Mouse (Mus musculus) intestine, embryonic 16.5 days (tissue): ENCODE measurements around the gene Tff2. TPM values are rescaled to one million over a fixed set of nuclear protein-coding genes. Genes with fewer than 3 reads are reported as not detected.

ENCODE experiments used
- ATAC-seq: fragments of 200-750 bp; cut with Nextera tagmentation; 2 replicates; pipeline ENCODE4 v1.8.0; 2017; ENCODE audit warnings: moderate TSS enrichment, moderate library complexity
- H3K27ac ChIP-seq: fragments of 300-500 bp; sonication (generic); 2 replicates; pipeline ENCODE4 v1.5.1; 2014; ENCODE audit warnings: mild to moderate bottlenecking, low read length
- H3K27me3 ChIP-seq: fragments of 300-500 bp; sonication (generic); replicated peaks from 2 replicates; pipeline ENCODE4 v1.6.1; 2014; ENCODE audit warnings: low read length, control low read depth, mixed read lengths; ENCODE audit not compliant: control insufficient read depth, insufficient read depth
- H3K36me3 ChIP-seq: fragments of 300-500 bp; sonication (generic); 2 replicates; pipeline ENCODE4 v1.6.1; 2014; ENCODE audit warnings: low read length, control low read depth; ENCODE audit not compliant: control insufficient read depth, insufficient read depth
- H3K4me1 ChIP-seq: fragments of 300-500 bp; sonication (generic); 2 replicates; pipeline ENCODE4 v1.6.1; 2014; ENCODE audit warnings: low read length, control low read depth, mixed read lengths; ENCODE audit not compliant: control insufficient read depth, insufficient read depth
- H3K4me2 ChIP-seq: fragments of 300-500 bp; sonication (generic); 2 replicates; pipeline ENCODE4 v1.6.1; 2014; ENCODE audit warnings: low read depth, low read length, control low read depth
- H3K4me3 ChIP-seq: fragments of 300-500 bp; sonication (generic); 2 replicates; pipeline ENCODE4 v1.5.1; 2014; ENCODE audit warnings: mild to moderate bottlenecking, low read length
- H3K9ac ChIP-seq: fragments of 300-500 bp; sonication (generic); 2 replicates; pipeline ENCODE4 v1.6.1; 2014; ENCODE audit warnings: low read depth, low read length
- H3K9me3 ChIP-seq: fragments of 300-500 bp; sonication (generic); 2 replicates; pipeline ENCODE4 v1.6.1; 2016; ENCODE audit warnings: low read length, control low read depth; ENCODE audit not compliant: control insufficient read depth
- WGBS: fragments of 180-500 bp; shearing (Covaris S2); extraction: QIAGEN DNeasy Blood & Tissue Kit; methylation state at CpG from one replicate; pipeline ENCODE4 v1.1.7; 2014; 5-methylcytosine and 5-hydroxymethylcytosine counted together
- polyA plus RNA-seq: library from polyadenylated mRNA; unstranded; fragments of >200 nt; fragmentation: Nextera tagmentation; extraction: Ambion mirVana; gene quantifications from 2 replicates; pipeline ENCODE4 v1.2.1, GENCODE M21; 2015

The Tff2 gene
- polyA plus RNA-seq, 1 experiment from 2014 or later: 5.2 TPM

GRCm38 (mm10) chr17:31128708-31129318 lies 15.3 kb downstream of the Tff2 start:
- H3K36me3 ChIP-seq: no peaks in the 10 kb centered on the region
- no peak overlapping the region for H3K27ac ChIP-seq
- H3K4me2 ChIP-seq: no peak overlapping the region
- no peaks in the 10 kb centered on the region for H3K9me3 ChIP-seq
- ATAC-seq: no peak
- WGBS: 76% methylated on average over 9 of the region's 9 CpGs
- H3K4me3 ChIP-seq: peak overlapping the region; percentile 19; the same call in 1 of the 2 replicates
- H3K9ac ChIP-seq: 0 out of 2 replicates have a peak overlapping the region, but pooled peaks have one; percentile 14
- peaks cover 10% of the 10 kb centered on the region for H3K4me1 ChIP-seq
- no peaks in the 10 kb centered on the region for H3K27me3 ChIP-seq

DNA sequence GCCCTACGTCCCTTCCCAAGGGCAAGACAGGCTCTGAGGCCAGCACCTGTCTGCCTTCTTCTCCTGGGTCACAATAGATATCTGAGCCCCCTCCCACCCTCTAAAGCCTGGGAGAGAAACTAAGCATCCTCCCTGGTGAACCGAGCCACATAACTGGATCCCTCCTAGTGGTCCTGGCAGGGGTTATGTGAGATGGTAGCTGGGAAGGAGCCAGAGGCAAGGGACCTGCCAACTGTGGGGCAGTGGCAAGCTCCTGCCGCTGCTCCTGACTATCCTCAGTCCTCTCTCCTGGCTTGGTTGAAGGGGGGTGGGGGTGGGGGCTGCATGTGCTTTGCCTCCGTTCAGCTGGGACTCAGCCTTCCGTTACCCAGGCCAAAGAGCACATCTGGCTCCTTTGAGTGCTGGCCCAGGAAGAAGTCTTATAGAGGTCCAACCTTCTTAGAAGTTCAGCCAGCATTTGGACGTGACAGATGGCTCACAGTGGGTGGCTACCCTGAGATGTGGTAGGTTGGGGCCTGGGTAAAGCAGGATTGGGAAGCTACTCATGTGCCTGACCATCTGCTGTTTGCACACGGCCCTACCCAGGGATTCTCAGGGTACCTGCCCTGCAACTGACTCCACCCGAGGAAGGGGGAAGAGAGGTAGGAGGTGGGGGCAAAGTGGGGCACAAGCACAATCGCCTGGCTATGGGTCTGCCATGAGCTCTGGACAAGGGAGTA lies 18.4 kb downstream of the Tff2 start:
- Histone ChIP-seq H3K9me3 (no peaks in the 10 kb centered on the region; the same call in 1 of the 2 replicates), H3K4me1 (peaks cover 8% of the 10 kb centered on the region), H3K27me3 (no peaks in the 10 kb centered on the region), H3K4me2 (no peak overlapping the region), H3K36me3 (no peaks in the 10 kb centered on the region), H3K4me3 (no peak overlapping the region), H3K9ac (no peak overlapping the region), H3K27ac (no peak overlapping the region)
- ATAC-seq: no peak; the same call in 1 of the 2 replicates
- 51% methylated on average over 9 of the region's 9 CpGs for WGBS

GRCm38 (mm10) chr17:31121975-31122374 lies 22.1 kb downstream of the Tff2 start:
- no peak overlapping the region for H3K4me2 ChIP-seq
- WGBS: 10% methylated on average over 8 of the region's 8 CpGs
- no peak overlapping the region for H3K9ac ChIP-seq
- ATAC-seq: no peak
- no peak overlapping the region for H3K4me3 ChIP-seq
- H3K9me3 ChIP-seq: no peaks in the 10 kb centered on the region; the same call in 1 of the 2 replicates
- no peaks in the 10 kb centered on the region for H3K36me3 ChIP-seq
- H3K27ac ChIP-seq: no peak overlapping the region
- no peaks in the 10 kb centered on the region for H3K4me1 ChIP-seq
- no peaks in the 10 kb centered on the region for H3K27me3 ChIP-seq

DNA sequence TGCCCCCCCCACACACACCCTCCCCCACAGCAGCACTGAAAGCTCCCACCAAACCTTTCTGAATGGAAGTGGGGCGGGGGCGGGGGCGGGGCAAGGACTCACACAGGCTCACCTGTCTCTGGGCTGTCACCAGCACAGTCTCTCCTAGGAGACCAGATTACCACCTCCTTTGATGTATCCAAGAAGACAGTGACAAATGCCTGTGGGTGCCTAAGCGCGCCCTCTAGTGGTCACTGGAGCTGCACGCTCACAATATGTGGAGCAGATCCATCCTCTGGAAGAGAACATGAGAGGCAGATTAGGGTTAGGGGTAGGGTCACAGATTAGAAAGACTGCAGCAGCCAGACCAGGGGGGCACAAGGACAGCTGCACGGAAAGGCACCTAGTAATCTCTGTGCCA lies 24.7 kb downstream of the Tff2 start:
- ATAC-seq: peak; percentile 55; the same call in 1 of the 2 replicates
- no peak overlapping the region for H3K9ac ChIP-seq
- WGBS: 4% methylated on average over 7 of the region's 7 CpGs

GRCm38 (mm10) chr17:31117946-31118345 lies 26.1 kb downstream of the Tff2 start:
- no peak for ATAC-seq
- 87% methylated on average over 5 of the region's 5 CpGs for whole genome bisulfite sequencing
- Histone ChIP-seq H3K36me3 (no peaks in the 10 kb centered on the region), H3K4me3 (no peak overlapping the region), H3K9me3 (no peaks in the 10 kb centered on the region; the same call in 1 of the 2 replicates), H3K4me1 (no peaks in the 10 kb centered on the region), H3K4me2 (no peak overlapping the region), H3K9ac (no peak overlapping the region), H3K27me3 (no peaks in the 10 kb centered on the region), H3K27ac (no peak overlapping the region)

More for the DNA sequence above, 24.7 kb downstream of the Tff2 start:
- no peak overlapping the region for H3K4me2 ChIP-seq
- no peak overlapping the region for H3K27ac ChIP-seq
- H3K27me3 ChIP-seq: no peaks in the 10 kb centered on the region
- H3K9me3 ChIP-seq: no peaks in the 10 kb centered on the region; the same call in 1 of the 2 replicates
- H3K36me3 ChIP-seq: no peaks in the 10 kb centered on the region
- H3K4me1 ChIP-seq: no peaks in the 10 kb centered on the region
- H3K4me3 ChIP-seq: no peak overlapping the region

- Histone ChIP-seq H3K4me2 (no peak overlapping the region), H3K36me3 (no peaks in the 10 kb centered on the region), H3K9me3 (no peaks in the 10 kb centered on the region), H3K27ac (no peak overlapping the region), H3K4me3 (no peak overlapping the region), H3K4me1 (no peaks in the 10 kb centered on the region), H3K27me3 (no peaks in the 10 kb centered on the region), H3K9ac (no peak overlapping the region)
- 45% methylated on average over 6 of the region's 6 CpGs for WGBS
- ATAC-seq: no peak
Observed at GRCm38 (mm10) chr17:31116063-31116462, 28.0 kb downstream of the Tff2 start.

DNA sequence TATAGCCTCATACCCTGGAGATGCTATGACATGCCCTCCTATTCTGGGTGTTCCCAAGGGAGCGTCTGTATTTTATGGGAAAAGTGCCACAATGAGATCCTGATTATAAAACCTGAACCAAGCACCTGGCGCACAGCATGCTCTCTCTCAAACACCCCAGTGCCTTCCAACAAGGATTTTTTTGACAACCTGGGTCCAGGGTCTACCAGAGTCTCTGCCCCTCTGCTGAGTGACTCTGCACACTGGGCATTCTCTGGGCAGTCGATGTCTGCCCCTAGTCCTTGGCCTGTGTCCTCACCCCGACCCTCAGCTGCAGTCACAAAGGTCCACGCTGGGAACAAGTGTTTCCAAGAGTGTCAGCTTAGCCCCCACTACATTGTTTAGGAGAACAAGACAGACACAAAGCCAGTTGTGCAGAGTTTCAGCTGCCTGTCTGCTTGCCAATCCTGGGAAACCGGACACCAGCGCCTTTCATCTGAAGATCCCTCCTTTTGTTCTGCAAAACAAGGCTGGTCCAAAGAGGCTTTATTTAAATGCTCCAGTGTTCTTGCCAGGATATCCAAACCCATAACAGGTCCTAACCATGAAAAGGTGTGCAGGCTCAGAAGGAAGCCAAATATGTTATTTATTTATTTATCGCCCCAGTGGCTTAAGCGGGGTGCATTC lies 30.8 kb downstream of the Tff2 start:
- no peaks in the 10 kb centered on the region for H3K36me3 ChIP-seq
- no peak overlapping the region for H3K9ac ChIP-seq
- no peak overlapping the region for H3K4me3 ChIP-seq
- H3K9me3 ChIP-seq: no peaks in the 10 kb centered on the region
- H3K27ac ChIP-seq: no peak overlapping the region
- H3K27me3 ChIP-seq: no peaks in the 10 kb centered on the region
- ATAC-seq: no peak
- no peak overlapping the region for H3K4me2 ChIP-seq
- 65% methylated on average over 9 of the region's 9 CpGs for WGBS
- H3K4me1 ChIP-seq: no peaks in the 10 kb centered on the region

GRCm38 (mm10) chr17:31108388-31108787 lies 35.7 kb downstream of the Tff2 start:
- WGBS: 87% methylated on average over 15 of the region's 15 CpGs
- H3K4me3 ChIP-seq: no peak overlapping the region

DNA sequence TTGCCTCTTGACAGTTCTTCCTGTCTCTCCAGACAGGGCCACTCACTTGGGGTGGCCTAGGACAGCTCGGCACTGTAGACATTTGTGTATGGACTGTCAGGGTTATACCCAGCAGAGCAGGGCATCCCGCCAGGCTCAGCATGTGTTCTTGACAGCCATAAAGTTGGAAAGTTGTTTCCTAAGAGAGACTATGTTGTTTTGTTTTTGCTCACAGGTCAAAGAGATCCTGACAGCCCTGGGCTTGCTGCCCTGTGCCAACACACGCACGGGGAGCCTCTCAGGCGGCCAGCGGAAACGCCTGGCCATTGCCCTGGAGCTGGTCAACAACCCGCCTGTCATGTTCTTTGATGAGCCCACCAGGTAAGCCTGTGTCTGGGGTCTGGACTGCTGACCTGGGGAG lies 40.3 kb downstream of the Tff2 start:
- Histone ChIP-seq H3K4me2 (no peak overlapping the region), H3K9ac (no peak overlapping the region), H3K4me3 (no peak overlapping the region), H3K36me3 (no peaks in the 10 kb centered on the region), H3K4me1 (peaks cover 11% of the 10 kb centered on the region; the same call in 1 of the 2 replicates), H3K9me3 (no peaks in the 10 kb centered on the region), H3K27ac (no peak overlapping the region), H3K27me3 (no peaks in the 10 kb centered on the region)
- WGBS: 87% methylated on average over 8 of the region's 8 CpGs
- ATAC-seq: no peak

More at GRCm38 (mm10) chr17:31108388-31108787, 35.7 kb downstream of the Tff2 start:
- Histone ChIP-seq H3K4me2 (no peak overlapping the region), H3K27ac (no peak overlapping the region), H3K27me3 (no peaks in the 10 kb centered on the region), H3K4me1 (0 out of 2 replicates have a peak, but pooled peaks cover 6% of the 10 kb centered on the region), H3K9me3 (no peaks in the 10 kb centered on the region), H3K36me3 (no peaks in the 10 kb centered on the region), H3K9ac (no peak overlapping the region)
- ATAC-seq: no peak
